ENCODE assay signal across 8 mouse cellular contexts in the genomic region with DNA sequence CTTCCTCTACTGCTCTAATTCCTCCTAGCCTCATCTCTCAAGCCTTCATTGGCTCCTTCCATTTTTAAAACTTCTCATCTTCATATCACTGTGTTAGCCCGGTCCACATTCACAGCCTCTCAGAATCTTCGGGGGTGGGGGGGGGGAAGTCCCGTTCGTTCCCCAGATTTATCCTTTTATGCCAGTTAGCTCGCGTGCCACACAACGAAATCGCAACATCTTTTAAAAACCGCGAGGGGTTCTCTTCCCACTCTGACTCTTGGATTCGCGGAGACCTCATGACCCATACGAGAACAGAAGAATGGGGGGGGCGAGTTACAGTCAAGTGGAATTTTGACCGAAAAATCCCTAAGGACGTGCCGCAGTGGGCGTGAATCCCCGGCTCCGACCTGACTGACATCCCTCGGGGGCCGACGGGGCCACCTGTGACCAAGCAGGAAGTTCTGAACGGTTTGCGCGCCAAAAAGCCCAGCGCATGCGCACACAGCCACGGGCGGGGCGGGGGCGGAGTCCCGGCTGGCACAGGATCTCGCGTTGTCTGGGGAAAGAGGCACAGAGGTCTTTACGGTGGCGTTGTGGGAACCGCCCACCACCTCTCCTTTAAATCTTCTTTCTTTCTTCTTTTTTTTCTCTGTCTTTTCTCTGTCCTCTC. TPM values are rescaled to one million over a fixed set of nuclear protein-coding genes. Genes with fewer than 3 reads are reported as not detected.
DNase-seq lines count a peak whose midpoint lies in the region; ATAC-seq and TF ChIP-seq lines count a peak whose summit lies in the region.

No protein-coding gene starts in this region.

- under 1% methylated on average over 38 of the region's 38 CpGs for WGBS in heart, embryonic 10.5 days
- under 1% methylated on average over 38 of the region's 38 CpGs for WGBS in kidney, embryonic 15.5 days
- under 1% methylated on average over 38 of the region's 38 CpGs for WGBS in limb, embryonic 15.5 days
- WGBS in midbrain, postnatal 0 days: under 1% methylated on average over 38 of the region's 38 CpGs

- TF ChIP-seq CTCF in C2C12 (IDR thresholded peaks at IDR 0.05; ENCODE audit: control insufficient read depth, insufficient read depth, insufficient read length): no peak
- no peak for TF ChIP-seq CTCF in embryonic fibroblast, embryonic 13.5 days (IDR thresholded peaks at IDR 0.05; ENCODE audit: borderline replicate concordance, insufficient read depth, low read length)
- no peak for TF ChIP-seq CTCF in midbrain, postnatal 0 days (IDR thresholded peaks at IDR 0.05)

- H3K9ac ChIP-seq in kidney, embryonic 15.5 days: peak overlapping the region; percentile 70
- H3K9ac ChIP-seq in limb, embryonic 15.5 days: peak overlapping the region; percentile 89
- H3K9ac ChIP-seq in midbrain, postnatal 0 days (replicated peaks; ENCODE audit: low read length, poor library complexity, severe bottlenecking): peak overlapping the region; percentile 95

- peak; percentile 94 for ATAC-seq in kidney, embryonic 15.5 days (replicated peaks; ENCODE audit: low FRiP score)
- ATAC-seq in limb, embryonic 15.5 days (ENCODE audit: insufficient number of reproducible peaks, low FRiP score, low TSS enrichment, low read depth): peak; percentile 90
- ATAC-seq in midbrain, postnatal 0 days (ENCODE audit: low FRiP score): peak; percentile 95

- peak; percentile 74 for TF ChIP-seq POLR2A in embryonic fibroblast, embryonic 13.5 days (IDR thresholded peaks at IDR 0.05; ENCODE audit: low read depth, low read length)

- peak overlapping the region; percentile 100 for H3K27ac ChIP-seq in embryonic fibroblast, embryonic 13.5 days (ENCODE audit: insufficient read depth, low read length)
- peak overlapping the region; percentile 99 for H3K27ac ChIP-seq in heart, embryonic 10.5 days
- peak overlapping the region; percentile 100 for H3K27ac ChIP-seq in kidney, embryonic 15.5 days
- peak overlapping the region; percentile 100 for H3K27ac ChIP-seq in limb, embryonic 15.5 days
- peak overlapping the region; percentile 99 for H3K27ac ChIP-seq in midbrain, postnatal 0 days (ENCODE audit: low read depth, low read length)

- no peaks in the 10 kb centered on the region for H3K36me3 ChIP-seq in C2C12 (ENCODE audit: control insufficient read depth, insufficient read depth)
- H3K36me3 ChIP-seq in heart, embryonic 10.5 days: no peaks in the 10 kb centered on the region
- H3K36me3 ChIP-seq in kidney, embryonic 15.5 days: 0 out of 2 replicates have a peak, but pooled peaks cover 3% of the 10 kb centered on the region
- no peaks in the 10 kb centered on the region for H3K36me3 ChIP-seq in limb, embryonic 15.5 days
- H3K36me3 ChIP-seq in midbrain, postnatal 0 days (ENCODE audit: insufficient read depth, low read length): no peaks in the 10 kb centered on the region

- H3K79me3 ChIP-seq in C2C12 (ENCODE audit: low read depth): peaks cover 2% of the 10 kb centered on the region

- no peaks in the 10 kb centered on the region for H3K9me3 ChIP-seq in heart, embryonic 10.5 days
- H3K9me3 ChIP-seq in kidney, embryonic 15.5 days (replicated peaks): no peaks in the 10 kb centered on the region
- H3K9me3 ChIP-seq in limb, embryonic 15.5 days: no peaks in the 10 kb centered on the region
- H3K9me3 ChIP-seq in midbrain, postnatal 0 days (ENCODE audit: low read length): no peaks in the 10 kb centered on the region

- peak overlapping the region; percentile 83 for H3K4me2 ChIP-seq in kidney, embryonic 15.5 days
- H3K4me2 ChIP-seq in limb, embryonic 15.5 days: peak overlapping the region; percentile 75
- peak overlapping the region; percentile 67 for H3K4me2 ChIP-seq in midbrain, postnatal 0 days (ENCODE audit: low read depth, low read length, poor library complexity, severe bottlenecking)

- H3K79me2 ChIP-seq in C2C12 (ENCODE audit: control insufficient read depth, insufficient read depth): no peaks in the 10 kb centered on the region

- peak; percentile 95 for DNase-seq in brain, adult 2 months (ENCODE audit: low read depth, low spot score)
- peak; percentile 99 for DNase-seq in heart, embryonic 10.5 days (ENCODE audit: low spot score)
- DNase-seq in midbrain, postnatal 0 days (ENCODE audit: low spot score): peak; percentile 93
- DNase-seq in spleen, postnatal 10 days (ENCODE audit: low spot score in 2 of 2): peak; percentile 97 to 99

- H3K4me3 ChIP-seq in C2C12 (ENCODE audit: insufficient read depth, poor library complexity, severe bottlenecking): peak overlapping the region; percentile 45
- peak overlapping the region; percentile 83 for H3K4me3 ChIP-seq in embryonic fibroblast, embryonic 13.5 days (ENCODE audit: insufficient read depth, low read length)
- H3K4me3 ChIP-seq in heart, embryonic 10.5 days: peak overlapping the region; percentile 72
- peak overlapping the region; percentile 70 for H3K4me3 ChIP-seq in kidney, embryonic 15.5 days (replicated peaks)
- H3K4me3 ChIP-seq in limb, embryonic 15.5 days: peak overlapping the region; percentile 60
- peak overlapping the region; percentile 60 for H3K4me3 ChIP-seq in midbrain, postnatal 0 days (ENCODE audit: low read depth, low read length)

- H3ac ChIP-seq in C2C12 (ENCODE audit: control insufficient read depth, insufficient read length, low read depth): peak overlapping the region; percentile 73

- H3K27me3 ChIP-seq in C2C12 (ENCODE audit: control insufficient read depth, insufficient read depth, insufficient read length): no peaks in the 10 kb centered on the region
- H3K27me3 ChIP-seq in heart, embryonic 10.5 days (ENCODE audit: insufficient read depth, poor library complexity, severe bottlenecking): no peaks in the 10 kb centered on the region
- H3K27me3 ChIP-seq in kidney, embryonic 15.5 days: no peaks in the 10 kb centered on the region
- no peaks in the 10 kb centered on the region for H3K27me3 ChIP-seq in limb, embryonic 15.5 days
- H3K27me3 ChIP-seq in midbrain, postnatal 0 days (ENCODE audit: insufficient read depth, low read length): no peaks in the 10 kb centered on the region

- H3K4me1 ChIP-seq in embryonic fibroblast, embryonic 13.5 days (ENCODE audit: control insufficient read depth, insufficient read depth, low read length): peaks cover 2% of the 10 kb centered on the region; the same call in 1 of the 2 replicates
- peaks cover 8% of the 10 kb centered on the region for H3K4me1 ChIP-seq in heart, embryonic 10.5 days
- peaks cover 10% of the 10 kb centered on the region for H3K4me1 ChIP-seq in kidney, embryonic 15.5 days
- peaks cover 6% of the 10 kb centered on the region; the same call in 1 of the 2 replicates for H3K4me1 ChIP-seq in limb, embryonic 15.5 days
- peaks cover 4% of the 10 kb centered on the region; the same call in 1 of the 2 replicates for H3K4me1 ChIP-seq in midbrain, postnatal 0 days (ENCODE audit: insufficient read depth, low read length)

TF ChIP-seq in C2C12, 6 proteins besides CTCF, POLR2A, EP300 and RAD21:
- TF ChIP-seq CEBPB (IDR thresholded peaks at IDR 0.05; ENCODE audit: low read depth): no peak
- TF ChIP-seq MYOD1 (IDR thresholded peaks at IDR 0.05; ENCODE audit: control insufficient read depth, insufficient read length, low read depth): no peak
- TF ChIP-seq FOSL1 (IDR thresholded peaks at IDR 0.05; ENCODE audit: insufficient read depth, low read length, poor library complexity, severe bottlenecking): no peak
- peak; percentile 89 for TF ChIP-seq MAX (IDR thresholded peaks at IDR 0.05)
- no peak for TF ChIP-seq USF1 (IDR thresholded peaks at IDR 0.05; ENCODE audit: low read depth)

RNA-seq across cellular contexts. Expression of a gene that starts 0.8 kb away (rescaled TPM):
- polyA plus RNA-seq in C2C12 (2012; fragmentation: generic; extraction: Trizol): 2.1 TPM
- 3.2 and 6.6 TPM in 2 replicates for polyA plus RNA-seq in embryonic fibroblast, embryonic 13.5 days (2011; ENCODE audit: insufficient read length, low read depth, missing spikeins)
- 9.0 and 11.8 TPM in 2 replicates for polyA plus RNA-seq in heart, embryonic 10.5 days (2016; fragmentation: Nextera tagmentation; extraction: Ambion mirVana)
- polyA plus RNA-seq in kidney, embryonic 15.5 days (2015; fragmentation: Nextera tagmentation; extraction: Ambion mirVana): 11.0 and 12.3 TPM in 2 replicates
- polyA plus RNA-seq in limb, embryonic 15.5 days (2015; fragmentation: Nextera tagmentation; extraction: Ambion mirVana): 7.2 and 7.7 TPM in 2 replicates
- total RNA-seq in midbrain, postnatal 0 days (2014; rRNA removed): 32.1 and 34.2 TPM in 2 replicates
- polyA plus RNA-seq in midbrain, postnatal 0 days (2015; fragmentation: Nextera tagmentation; extraction: Ambion mirVana): 38.5 and 41.6 TPM in 2 replicates

RNA-seq across cellular contexts. Expression of a gene that starts 22.6 kb away (rescaled TPM):
- 15.8 TPM for polyA plus RNA-seq in C2C12 (2012; fragmentation: generic; extraction: Trizol)
- polyA plus RNA-seq in embryonic fibroblast, embryonic 13.5 days (2011; ENCODE audit: insufficient read length, low read depth, missing spikeins): 34.1 and 59.8 TPM in 2 replicates
- polyA plus RNA-seq in heart, embryonic 10.5 days (2016; fragmentation: Nextera tagmentation; extraction: Ambion mirVana): 11.0 and 12.0 TPM in 2 replicates
- polyA plus RNA-seq in kidney, embryonic 15.5 days (2015; fragmentation: Nextera tagmentation; extraction: Ambion mirVana): 15.9 and 17.6 TPM in 2 replicates
- polyA plus RNA-seq in limb, embryonic 15.5 days (2015; fragmentation: Nextera tagmentation; extraction: Ambion mirVana): 19.4 and 20.5 TPM in 2 replicates
- total RNA-seq in midbrain, postnatal 0 days (2014; rRNA removed): 48.5 and 58.8 TPM in 2 replicates
- 23.9 and 25.6 TPM in 2 replicates for polyA plus RNA-seq in midbrain, postnatal 0 days (2015; fragmentation: Nextera tagmentation; extraction: Ambion mirVana)

Comparison
In these comparisons a context has a peak if more than half of its experiments do, and no peak if none do; other contexts are left out.
1. Peak in every context shown above with its lines: DNase-seq, ATAC-seq, H3K4me3 ChIP-seq and H3K27ac ChIP-seq.